Mouse (Mus musculus): ENCODE data around the gene Phlda1. TPM values are rescaled to one million over a fixed set of nuclear protein-coding genes. Genes with fewer than 3 reads are reported as not detected.

Gene Phlda1
- polyA plus RNA-seq, 1 experiment, result 0.31 TPM

DNA sequence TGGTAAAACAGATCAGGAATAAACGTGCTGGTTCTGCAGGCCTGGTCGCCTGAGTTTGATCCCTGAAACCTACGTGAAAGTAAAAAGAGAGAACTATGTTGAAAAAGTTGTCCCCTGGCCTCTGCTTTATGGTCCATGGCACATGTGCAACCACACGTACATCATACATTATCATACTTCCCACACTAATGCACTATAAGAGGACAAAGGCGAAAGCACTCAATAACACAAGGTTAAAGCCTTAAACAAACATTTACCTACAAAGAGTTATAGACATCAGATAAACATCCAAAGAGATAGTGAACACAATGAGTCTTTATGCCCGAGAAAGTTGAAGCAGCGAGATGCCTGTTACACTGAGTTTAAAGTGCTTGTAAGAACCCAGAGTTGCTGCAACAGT is 24.3 kb downstream of the Phlda1 start:
- Histone ChIP-seq H3K27me3 (ENCODE audit: control insufficient read depth) (no peaks in the 10 kb centered on the region), H3K4me1 (ENCODE audit: control insufficient read depth) (no peaks in the 10 kb centered on the region), H3K4me3 (replicated peaks) (no peak overlapping the region), H3K36me3 (ENCODE audit: control insufficient read depth) (no peaks in the 10 kb centered on the region), H3K9me3 (ENCODE audit: control insufficient read depth, low read length) (no peaks in the 10 kb centered on the region)
- TF ChIP-seq GATA1 (IDR thresholded peaks at IDR 0.05; ENCODE audit: low read length), result no peak
- TF ChIP-seq TAL1 (IDR thresholded peaks at IDR 0.05; ENCODE audit: low read length), result no peak

DNA sequence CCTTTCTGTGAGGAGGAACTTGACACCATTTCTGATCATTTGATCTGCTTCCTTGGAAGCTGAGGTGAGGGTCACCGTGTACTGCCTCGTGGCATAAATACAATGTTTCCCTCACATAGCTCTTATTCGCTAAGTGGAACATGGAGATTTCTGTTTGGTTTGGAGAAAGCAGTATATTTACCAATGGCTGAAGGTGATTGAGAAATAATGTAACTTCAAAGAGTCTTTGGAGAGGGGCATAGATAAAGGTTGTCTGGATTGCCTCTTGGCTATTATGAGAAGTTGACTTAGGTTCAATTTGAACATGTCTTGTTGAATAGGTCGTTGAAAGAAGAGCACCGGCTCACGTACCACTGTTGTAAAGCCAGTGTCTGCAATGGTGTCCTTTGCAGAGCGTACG is 28.6 kb downstream of the Phlda1 start:
- Histone ChIP-seq H3K4me1 (ENCODE audit: control insufficient read depth) (no peaks in the 10 kb centered on the region), H3K4me3 (replicated peaks) (no peak overlapping the region), H3K9me3 (ENCODE audit: control insufficient read depth, low read length) (no peaks in the 10 kb centered on the region; the same call in 1 of the 2 replicates), H3K36me3 (ENCODE audit: control insufficient read depth) (no peaks in the 10 kb centered on the region), H3K27me3 (ENCODE audit: control insufficient read depth) (no peaks in the 10 kb centered on the region)
- TF ChIP-seq GATA1 (IDR thresholded peaks at IDR 0.05; ENCODE audit: low read length) (no peak), TAL1 (IDR thresholded peaks at IDR 0.05; ENCODE audit: low read length) (no peak)

DNA sequence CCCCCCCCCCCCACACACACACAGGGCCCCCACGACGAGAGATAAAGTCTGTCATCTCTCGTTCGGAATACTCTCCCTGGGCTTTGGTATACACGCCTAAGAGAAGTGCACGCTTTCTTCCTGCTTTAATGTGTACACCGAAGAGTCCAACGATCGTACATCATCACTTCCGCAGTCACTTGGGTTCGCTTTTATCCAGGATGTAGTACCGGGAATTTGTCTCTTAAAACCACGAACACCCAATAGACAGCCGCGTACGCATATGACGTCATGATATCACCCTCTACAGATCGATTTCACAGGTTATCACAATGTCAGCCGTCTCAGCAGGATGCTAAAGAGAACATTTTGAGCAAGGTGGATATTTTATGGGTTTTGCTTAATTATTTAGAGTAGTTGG is 31.3 kb downstream of the Phlda1 start:
- Histone ChIP-seq H3K27me3 (ENCODE audit: control insufficient read depth) (no peaks in the 10 kb centered on the region), H3K9me3 (ENCODE audit: control insufficient read depth, low read length) (no peaks in the 10 kb centered on the region; the same call in 1 of the 2 replicates), H3K4me3 (replicated peaks) (no peak overlapping the region), H3K4me1 (ENCODE audit: control insufficient read depth) (no peaks in the 10 kb centered on the region), H3K36me3 (ENCODE audit: control insufficient read depth) (no peaks in the 10 kb centered on the region)
- TF ChIP-seq TAL1 (IDR thresholded peaks at IDR 0.05; ENCODE audit: low read length) (no peak), GATA1 (IDR thresholded peaks at IDR 0.05; ENCODE audit: low read length) (no peak)

DNA sequence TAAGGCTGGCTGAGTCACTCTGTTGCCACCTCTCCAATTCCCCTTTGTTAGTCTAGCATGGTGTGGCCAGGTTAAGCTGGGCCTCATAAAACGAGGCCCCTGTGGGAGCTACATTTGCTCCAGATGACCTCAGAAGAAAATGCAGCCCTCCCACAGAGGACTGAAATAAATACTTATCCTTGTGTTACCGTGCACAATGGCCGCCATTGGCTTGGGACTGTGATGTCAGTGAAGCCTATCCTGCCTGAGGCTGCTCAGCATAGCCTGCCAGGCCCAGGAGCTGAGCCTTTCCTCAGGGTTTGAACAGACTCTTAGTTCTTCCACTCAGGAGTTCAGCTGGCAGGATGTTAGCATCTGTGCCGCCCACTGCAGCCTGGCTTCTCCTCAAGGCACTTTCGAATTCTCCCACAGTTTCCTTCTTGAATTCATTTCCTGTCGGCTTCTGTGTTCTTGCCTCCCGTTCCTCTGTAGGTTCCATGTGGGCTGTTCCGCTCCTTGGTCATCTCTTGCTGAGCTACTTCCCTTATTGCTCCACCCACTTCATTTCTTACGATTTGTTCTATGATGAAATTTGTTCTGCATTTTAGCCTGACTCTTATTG is 33.7 kb downstream of the Phlda1 start:
- no peak for TF ChIP-seq TAL1 (IDR thresholded peaks at IDR 0.05; ENCODE audit: low read length)
- TF ChIP-seq GATA1 (IDR thresholded peaks at IDR 0.05; ENCODE audit: low read length), result no peak
- Histone ChIP-seq H3K4me1 (ENCODE audit: control insufficient read depth) (peaks cover 9% of the 10 kb centered on the region), H3K36me3 (ENCODE audit: control insufficient read depth) (no peaks in the 10 kb centered on the region), H3K9me3 (ENCODE audit: control insufficient read depth, low read length) (no peaks in the 10 kb centered on the region; the same call in 1 of the 2 replicates), H3K27me3 (ENCODE audit: control insufficient read depth) (no peaks in the 10 kb centered on the region), H3K4me3 (replicated peaks) (no peak overlapping the region)

DNA sequence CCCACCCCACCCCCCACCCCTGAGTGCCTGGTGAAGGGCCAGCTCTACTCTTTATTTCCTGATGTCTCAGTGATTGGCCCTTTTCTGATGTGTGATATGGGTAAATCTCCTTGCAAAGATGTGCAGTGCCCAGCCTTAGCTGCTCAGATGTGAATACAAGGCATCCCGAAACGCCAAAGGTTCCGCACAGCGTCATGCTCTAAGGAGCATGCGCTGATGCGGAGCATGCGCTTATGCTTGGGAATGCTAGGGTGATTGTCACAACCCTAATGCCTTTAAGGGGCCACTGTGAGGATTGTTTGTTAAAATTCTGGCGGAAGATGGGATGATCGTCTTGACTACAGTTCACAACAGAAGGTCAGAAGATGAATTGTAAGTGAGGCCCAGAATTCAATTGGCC is 34.6 kb downstream of the Phlda1 start:
- no peaks in the 10 kb centered on the region; the same call in 1 of the 2 replicates for H3K9me3 ChIP-seq (ENCODE audit: control insufficient read depth, low read length)
- peaks cover 16% of the 10 kb centered on the region for H3K4me1 ChIP-seq (ENCODE audit: control insufficient read depth)
- TF ChIP-seq GATA1 (IDR thresholded peaks at IDR 0.05; ENCODE audit: low read length) (no peak), TAL1 (IDR thresholded peaks at IDR 0.05; ENCODE audit: low read length) (no peak)
- no peaks in the 10 kb centered on the region for H3K36me3 ChIP-seq (ENCODE audit: control insufficient read depth)
- H3K4me3 ChIP-seq (replicated peaks), result no peak overlapping the region
- no peaks in the 10 kb centered on the region for H3K27me3 ChIP-seq (ENCODE audit: control insufficient read depth)

DNA sequence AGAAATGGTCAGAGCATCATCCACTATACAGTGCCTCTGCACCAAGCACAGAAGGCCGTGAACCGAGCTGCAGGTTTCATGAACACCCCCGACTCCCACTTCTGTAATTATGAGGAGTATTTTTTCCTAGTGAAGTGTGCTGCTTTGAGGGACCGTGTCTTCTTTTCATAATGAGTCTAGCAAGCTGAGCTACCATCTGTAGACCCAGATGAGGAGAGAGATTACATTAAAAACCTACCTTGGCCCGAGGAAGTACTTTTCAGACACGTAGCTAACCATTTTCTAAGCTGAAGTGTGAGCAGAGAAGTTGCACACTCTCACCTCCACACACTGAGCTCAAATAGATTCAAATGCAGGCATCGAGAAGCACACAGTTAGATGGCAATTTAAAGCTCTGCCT is 37.0 kb downstream of the Phlda1 start:
- Histone ChIP-seq H3K27me3 (ENCODE audit: control insufficient read depth) (no peaks in the 10 kb centered on the region), H3K4me1 (ENCODE audit: control insufficient read depth) (peaks cover 23% of the 10 kb centered on the region), H3K9me3 (ENCODE audit: control insufficient read depth, low read length) (no peaks in the 10 kb centered on the region), H3K4me3 (replicated peaks) (no peak overlapping the region), H3K36me3 (ENCODE audit: control insufficient read depth) (no peaks in the 10 kb centered on the region)
- no peak for TF ChIP-seq TAL1 (IDR thresholded peaks at IDR 0.05; ENCODE audit: low read length)

DNA sequence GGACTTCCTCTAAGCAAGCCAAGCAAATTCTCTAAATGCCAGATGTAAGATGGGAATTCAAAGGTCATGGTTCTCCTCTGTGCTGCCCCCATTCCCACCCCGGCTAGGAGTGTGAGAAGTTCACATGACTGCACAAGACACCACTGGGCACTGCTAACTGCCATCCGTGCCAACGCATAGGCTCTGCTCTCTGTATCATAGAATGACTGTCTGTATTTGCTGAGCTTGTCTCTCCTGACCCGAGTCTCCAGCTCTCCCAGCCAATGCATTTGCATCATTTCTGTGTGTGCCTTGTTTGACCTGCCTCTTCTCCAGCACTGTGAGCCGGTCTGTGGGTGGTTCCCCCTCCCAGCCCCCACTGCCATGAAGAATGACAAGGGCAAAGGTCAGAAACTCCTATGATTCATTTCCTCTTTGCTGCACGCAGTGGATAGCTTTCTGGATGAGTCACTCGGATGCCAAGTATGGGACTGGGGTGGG is 37.7 kb downstream of the Phlda1 start:
- Histone ChIP-seq H3K9me3 (ENCODE audit: control insufficient read depth, low read length) (no peaks in the 10 kb centered on the region), H3K4me3 (replicated peaks) (no peak overlapping the region), H3K27me3 (ENCODE audit: control insufficient read depth) (no peaks in the 10 kb centered on the region), H3K4me1 (ENCODE audit: control insufficient read depth) (peaks cover 23% of the 10 kb centered on the region), H3K36me3 (ENCODE audit: control insufficient read depth) (no peaks in the 10 kb centered on the region)
- no peak for TF ChIP-seq GATA1 (IDR thresholded peaks at IDR 0.05; ENCODE audit: low read length)
- no peak for TF ChIP-seq TAL1 (IDR thresholded peaks at IDR 0.05; ENCODE audit: low read length)

DNA sequence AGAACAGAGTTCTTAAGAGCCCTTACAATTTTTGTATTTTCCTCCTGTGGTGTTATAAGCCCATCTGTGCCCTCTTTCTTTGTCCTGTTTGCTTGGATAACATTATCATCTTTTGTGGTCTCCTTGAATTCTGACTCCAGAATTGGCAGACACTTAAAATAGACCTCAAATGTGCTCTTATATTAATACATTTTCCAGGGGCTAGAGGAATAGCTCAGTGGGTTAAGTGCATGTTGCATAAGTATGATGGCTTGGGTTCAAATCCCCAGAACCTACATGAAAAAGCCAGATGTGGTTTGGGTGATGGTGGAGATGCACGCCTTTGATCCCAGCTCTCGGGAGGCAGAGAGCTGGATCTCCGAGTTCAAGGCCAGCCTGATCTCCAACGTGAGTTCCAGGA is 38.2 kb downstream of the Phlda1 start:
- Histone ChIP-seq H3K27me3 (ENCODE audit: control insufficient read depth) (no peaks in the 10 kb centered on the region), H3K4me3 (replicated peaks) (no peak overlapping the region), H3K4me1 (ENCODE audit: control insufficient read depth) (peaks cover 23% of the 10 kb centered on the region), H3K36me3 (ENCODE audit: control insufficient read depth) (no peaks in the 10 kb centered on the region), H3K9me3 (ENCODE audit: control insufficient read depth, low read length) (no peaks in the 10 kb centered on the region)
- TF ChIP-seq TAL1 (IDR thresholded peaks at IDR 0.05; ENCODE audit: low read length) (no peak), GATA1 (IDR thresholded peaks at IDR 0.05; ENCODE audit: low read length) (no peak)

DNA sequence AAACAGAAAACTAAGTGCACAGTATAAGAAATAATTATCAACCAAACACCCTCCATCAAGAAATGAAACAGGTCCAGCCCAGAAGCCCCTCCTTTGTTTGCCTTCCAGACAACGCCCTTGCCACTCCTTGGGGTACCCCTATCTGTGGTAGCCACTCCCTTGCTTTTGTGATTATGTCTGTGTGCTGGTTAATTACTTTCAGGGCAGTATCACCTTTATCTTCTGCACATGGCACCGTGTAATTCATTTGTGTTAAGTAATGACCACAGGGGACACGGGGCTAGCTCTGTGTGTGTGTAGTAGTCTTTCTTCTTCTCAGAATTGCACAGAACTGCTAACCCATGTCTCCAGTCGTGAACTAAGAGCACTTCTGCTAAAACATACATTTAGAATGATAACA is 39.6 kb downstream of the Phlda1 start:
- Histone ChIP-seq H3K36me3 (ENCODE audit: control insufficient read depth) (no peaks in the 10 kb centered on the region), H3K27me3 (ENCODE audit: control insufficient read depth) (no peaks in the 10 kb centered on the region), H3K4me3 (replicated peaks) (no peak overlapping the region), H3K4me1 (ENCODE audit: control insufficient read depth) (peaks cover 23% of the 10 kb centered on the region), H3K9me3 (ENCODE audit: control insufficient read depth, low read length) (no peaks in the 10 kb centered on the region)
- TF ChIP-seq GATA1 (IDR thresholded peaks at IDR 0.05; ENCODE audit: low read length) (no peak), TAL1 (IDR thresholded peaks at IDR 0.05; ENCODE audit: low read length) (no peak)

DNA sequence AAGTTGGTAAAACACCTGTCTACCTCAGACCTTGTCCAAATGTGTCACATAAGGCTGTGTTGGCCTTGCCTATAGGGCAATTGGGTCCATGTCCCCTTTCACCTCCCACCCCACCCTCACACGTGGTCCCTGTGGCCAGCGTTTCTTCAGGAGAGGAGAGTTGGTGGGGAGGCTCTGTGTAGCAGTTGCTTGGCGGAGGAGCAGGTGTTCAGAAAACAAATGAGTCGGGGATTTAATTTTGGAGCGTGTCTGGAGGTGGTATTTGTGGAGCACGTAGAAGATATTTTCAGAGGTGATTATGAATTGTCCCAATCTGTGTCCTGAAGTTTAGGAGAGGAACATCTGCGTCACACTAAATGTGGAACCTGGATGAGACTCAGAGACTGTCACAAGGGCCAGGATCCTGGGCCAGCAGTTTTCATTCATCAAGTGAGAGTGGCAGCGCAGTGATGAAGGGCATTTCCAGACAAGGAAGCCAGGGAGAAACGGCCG is 41.8 kb downstream of the Phlda1 start:
- H3K27me3 ChIP-seq (ENCODE audit: control insufficient read depth), result no peaks in the 10 kb centered on the region
- H3K9me3 ChIP-seq (ENCODE audit: control insufficient read depth, low read length), result no peaks in the 10 kb centered on the region
- peaks cover 23% of the 10 kb centered on the region for H3K4me1 ChIP-seq (ENCODE audit: control insufficient read depth)
- H3K36me3 ChIP-seq (ENCODE audit: control insufficient read depth), result no peaks in the 10 kb centered on the region
- TF ChIP-seq TAL1 (IDR thresholded peaks at IDR 0.05; ENCODE audit: low read length) (no peak), GATA1 (IDR thresholded peaks at IDR 0.05; ENCODE audit: low read length) (no peak)
- H3K4me3 ChIP-seq (replicated peaks), result no peak overlapping the region

All from erythroblast, embryonic 14.5 days (primary cell).